Mouse (Mus musculus) gastrocnemius, postnatal 14 days (tissue): Measurements from ENCODE around the gene Scrn2. TPM values are rescaled to one million over a fixed set of nuclear protein-coding genes. Genes with fewer than 3 reads are reported as not detected.
A peak's percentile ranks its signal among the peaks of the same experiment; 100 is the strongest.

ENCODE experiments used
- DNase-seq: peaks from one replicate; pipeline ENCODE4 v3.0.0; 2021; ENCODE audit warnings: mixed read lengths
- intact Hi-C: fragments of 180-260 bp; cut with DNase I; formaldehyde crosslinking; loops from one replicate; pipeline ENCODE4 v1.15.1; 2025; ENCODE audit warnings: low total_unique reads
- total RNA-seq, 2 experiments: library from RNA; stranded (reverse); gene quantifications; 2 replicates each; pipeline ENCODE4 v1.2.3; 2021

Gene Scrn2
- total RNA-seq, 2 experiments from 2014 or later: 8.9 to 10.4 TPM

DNA sequence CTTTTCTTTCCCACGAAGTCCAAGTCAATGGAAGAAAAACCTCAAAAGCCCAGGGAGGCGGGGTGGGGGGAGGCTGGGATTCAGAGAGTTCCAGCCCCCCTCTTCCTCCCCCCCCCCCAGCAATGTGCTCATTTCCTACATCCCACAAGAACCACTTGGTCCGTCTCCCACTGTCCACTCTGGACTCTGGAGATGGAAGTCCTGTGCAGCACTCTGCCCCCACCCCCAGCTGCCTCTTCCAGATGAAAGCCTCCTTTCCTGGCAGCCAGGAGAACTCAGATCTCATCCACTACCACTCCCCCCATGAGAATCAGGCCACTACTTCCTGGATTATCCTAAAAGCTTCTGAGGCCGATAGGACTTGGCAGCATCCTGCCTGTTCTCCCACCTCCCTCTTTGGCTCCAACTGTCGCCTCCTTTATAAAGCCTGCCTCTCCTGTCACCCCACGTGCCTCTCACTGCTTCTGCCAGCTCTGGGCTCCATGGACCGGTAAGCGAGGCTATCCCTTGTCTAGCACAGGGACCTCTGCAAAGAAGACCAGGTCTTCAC, 16.5 kb upstream of the Scrn2 start, which contains the start of gene Sp6:
Sp6 (plus strand) TSS at position 274 of the 550 bp plus-strand sequence.
- intact Hi-C loops: no loop called here
- no peak for DNase-seq

DNA sequence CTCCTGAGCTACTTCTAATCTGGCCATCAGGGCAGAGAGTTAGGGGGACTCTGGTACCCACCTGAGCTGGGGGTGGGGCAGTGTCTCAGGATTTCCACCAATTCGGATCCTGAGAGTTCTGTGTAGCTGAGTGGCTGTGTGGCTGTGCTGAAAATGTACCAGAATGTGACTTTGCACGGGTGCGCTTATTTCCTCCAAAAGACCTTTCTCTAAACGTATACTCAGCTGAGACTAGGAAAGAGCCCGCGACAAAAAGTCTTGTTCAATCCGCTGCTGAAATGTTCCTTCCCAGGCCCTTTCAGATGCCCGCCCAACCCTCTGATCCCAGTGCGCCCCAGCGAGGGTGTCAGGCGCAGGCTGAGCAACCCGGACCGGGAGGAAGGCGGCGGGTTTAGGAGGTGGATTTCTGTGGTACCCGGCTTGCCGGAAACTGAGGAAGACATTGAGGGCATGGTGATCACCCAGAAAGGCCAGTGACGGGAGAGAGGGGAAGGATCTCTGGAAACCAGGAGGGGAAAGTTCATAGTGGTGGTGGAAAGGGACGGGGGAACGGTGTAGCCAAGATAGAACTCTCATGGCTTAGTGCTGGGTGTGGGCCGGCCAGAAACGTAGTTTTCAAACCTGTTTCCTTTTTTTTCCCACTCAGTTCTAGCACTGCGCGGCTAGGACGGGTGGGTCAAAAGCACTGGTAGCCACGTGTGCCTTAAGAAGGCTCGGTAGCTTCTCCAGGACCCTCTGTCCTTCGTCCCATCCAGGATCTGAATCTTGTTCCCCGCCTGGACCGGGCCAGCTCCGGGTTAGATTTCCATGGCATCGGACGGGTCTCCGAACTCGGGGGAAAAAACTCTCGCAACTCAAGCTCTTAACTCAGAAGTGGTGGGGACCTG, 11.8 kb upstream of the Scrn2 start:
- no peak for DNase-seq
- intact Hi-C loops: no loop called here

GRCm38 (mm10) chr11:97018583-97019344, 11.0 kb upstream of the Scrn2 start:
- DNase-seq: no peak
- intact Hi-C loops: no loop called here

- no peak for DNase-seq
- intact Hi-C loops: no loop called here
These were observed 10.4 kb upstream of the Scrn2 start for GRCm38 (mm10) chr11:97019345-97019708.

- intact Hi-C loops: no loop called here
- DNase-seq: no peak
These were observed 8.5 kb upstream of the Scrn2 start for GRCm38 (mm10) chr11:97021121-97021765.

DNA sequence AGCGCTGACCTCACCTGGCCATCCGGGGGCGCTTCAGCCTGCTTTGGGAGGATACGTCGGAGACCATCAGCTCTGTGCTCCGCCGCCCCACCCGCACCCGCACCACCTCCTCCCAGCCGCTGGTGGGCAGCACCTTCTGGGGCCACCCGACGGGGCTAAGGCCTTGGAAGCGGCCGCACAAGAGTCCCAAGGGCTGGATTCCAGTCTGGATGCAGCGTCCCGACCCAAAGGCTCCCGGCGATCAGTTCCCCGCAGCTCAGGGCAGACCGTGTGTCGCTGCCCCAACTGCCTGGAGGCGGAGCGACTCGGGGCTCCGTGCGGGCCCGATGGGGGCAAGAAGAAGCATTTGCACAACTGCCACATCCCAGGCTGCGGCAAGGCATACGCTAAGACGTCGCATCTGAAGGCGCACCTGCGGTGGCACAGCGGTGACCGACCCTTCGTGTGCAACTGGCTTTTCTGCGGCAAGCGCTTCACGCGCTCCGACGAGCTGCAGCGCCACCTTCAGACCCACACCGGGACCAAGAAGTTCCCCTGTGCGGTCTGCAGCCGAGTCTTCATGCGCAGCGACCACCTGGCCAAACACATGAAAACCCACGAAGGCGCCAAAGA, 7.8 kb upstream of the Scrn2 start:
- intact Hi-C loops: no loop called here
- DNase-seq: peak; percentile 83

DNA sequence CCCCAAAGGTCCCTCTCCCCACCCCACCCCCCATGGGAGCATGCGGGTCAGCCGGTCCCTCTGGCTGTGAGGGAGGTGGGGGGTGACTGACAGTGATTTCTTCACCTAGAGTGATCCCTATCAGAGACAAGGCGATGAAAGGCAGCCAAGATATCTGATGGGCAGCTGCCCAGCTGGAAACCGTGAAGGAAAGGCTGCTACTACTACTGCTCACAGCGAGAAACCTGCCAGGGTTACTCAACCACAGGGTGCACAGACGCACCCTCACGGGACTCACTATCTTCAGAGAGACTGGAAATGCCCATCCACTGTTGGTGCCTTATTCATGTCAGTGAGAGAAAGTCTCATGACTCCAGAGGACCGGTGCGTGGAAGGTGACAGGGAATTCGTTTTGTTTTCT, 4.8 kb upstream of the Scrn2 start:
- intact Hi-C loops: loop anchor here (2.0 to 5.0 kb wide), 2 partner anchors 40 to 113 kb away; no protein-coding TSS in a partner anchor
- DNase-seq: no peak

DNA sequence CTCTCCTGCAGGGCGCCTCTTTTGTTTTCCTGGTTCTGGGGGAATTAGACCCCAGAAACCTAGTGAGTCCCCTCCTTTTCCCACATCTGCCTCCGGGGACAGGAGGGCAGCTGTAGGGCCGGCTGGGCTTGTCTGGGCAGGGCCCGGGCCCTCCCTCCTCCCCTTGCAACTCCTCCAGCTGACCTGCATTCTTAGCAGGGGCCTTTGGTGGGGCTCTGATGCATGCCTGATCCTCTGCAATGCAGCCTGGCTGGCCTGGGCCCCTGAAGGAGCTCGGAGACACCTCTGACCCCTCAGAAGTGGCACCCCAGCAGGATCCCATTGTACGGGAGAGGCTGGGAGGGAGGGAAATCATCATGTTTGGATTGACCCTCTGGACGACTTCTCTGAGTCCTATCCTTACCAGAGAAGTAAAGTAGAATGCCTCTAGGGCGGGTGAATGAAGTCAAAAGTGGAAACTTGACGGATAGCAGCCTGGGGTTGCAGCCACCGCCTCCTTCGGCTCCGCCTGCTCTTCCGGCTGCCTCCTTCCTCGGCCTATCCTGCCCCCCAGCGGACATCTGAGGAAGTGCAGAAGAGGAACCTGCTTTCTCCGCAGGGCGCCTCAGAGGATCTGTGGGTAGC, 3.9 kb upstream of the Scrn2 start:
- DNase-seq: peak; percentile 86
- intact Hi-C loops: loop anchor here (2.0 to 5.0 kb wide), 2 partner anchors 41 to 114 kb away; no protein-coding TSS in a partner anchor

DNA sequence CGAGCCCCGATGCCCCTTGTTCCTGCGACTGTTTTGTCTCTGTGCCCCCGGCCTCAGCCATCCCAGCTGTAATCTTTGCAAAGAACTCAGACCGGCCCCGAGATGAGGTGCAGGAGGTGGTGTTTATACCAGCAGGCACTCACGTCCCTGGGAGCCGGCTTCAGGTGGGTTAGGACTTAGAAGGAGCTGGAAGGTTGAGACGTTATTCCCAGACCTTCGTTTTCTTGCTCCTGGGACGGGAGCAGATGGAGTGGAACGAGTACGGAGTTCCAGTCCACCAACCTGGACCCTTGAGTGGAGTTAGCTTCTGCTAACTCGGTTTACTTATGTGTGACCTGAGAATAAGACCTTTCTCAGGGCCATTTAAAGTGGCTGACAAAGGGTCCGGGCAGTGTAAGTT, 688 bp downstream of the Scrn2 start:
- intact Hi-C loops: no loop called here

GRCm38 (mm10) chr11:97031977-97032376, 2.2 kb downstream of the Scrn2 start:
- intact Hi-C loops: no loop called here
- DNase-seq: no peak

More for the DNA sequence above, 688 bp downstream of the Scrn2 start:
- no peak for DNase-seq

GRCm38 (mm10) chr11:97032499-97032898, 2.8 kb downstream of the Scrn2 start:
- DNase-seq: no peak
- intact Hi-C loops: no loop called here

DNA sequence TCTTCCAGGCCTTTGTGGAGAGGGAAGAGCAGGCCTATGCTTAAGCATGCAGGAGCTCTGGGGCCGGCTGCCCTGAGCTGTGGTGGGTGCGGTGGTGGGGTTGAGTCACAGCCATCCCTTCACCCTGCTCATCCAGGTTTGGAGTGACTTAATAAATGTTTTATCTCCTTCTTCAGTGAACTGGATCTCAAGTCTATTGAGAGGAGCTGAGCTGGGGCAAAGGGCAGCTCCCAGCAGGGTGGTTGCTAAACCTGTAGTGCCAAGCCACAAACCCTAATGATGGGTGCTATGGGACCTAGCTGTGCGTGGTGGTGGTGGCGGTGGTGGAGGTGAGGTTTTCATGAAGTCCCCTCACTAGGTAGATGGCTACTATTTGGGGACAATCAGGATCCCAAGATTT, 4.0 kb downstream of the Scrn2 start:
- no peak for DNase-seq
- intact Hi-C loops: no loop called here

DNA sequence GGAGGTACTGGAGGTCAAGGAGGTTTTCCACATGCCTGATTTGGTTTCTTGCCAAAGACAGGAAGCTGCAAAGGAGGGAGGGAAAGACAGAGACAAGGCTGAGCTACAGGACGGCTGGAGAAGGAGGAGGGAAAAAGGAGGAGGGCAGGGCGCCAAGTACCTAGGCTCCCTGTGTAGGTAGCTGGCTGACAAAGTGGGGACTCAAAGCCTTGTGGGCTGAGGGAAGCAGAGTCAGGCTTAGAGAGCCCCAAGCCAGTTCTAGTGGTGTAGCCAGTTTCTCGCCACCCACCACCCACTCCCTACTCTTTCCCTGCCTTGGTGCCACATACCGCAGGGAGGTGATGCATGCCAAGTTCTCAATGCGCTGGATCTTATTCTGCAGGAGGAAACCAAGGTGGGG, 6.4 kb downstream of the Scrn2 start:
- no peak for DNase-seq
- intact Hi-C loops: no loop called here

DNA sequence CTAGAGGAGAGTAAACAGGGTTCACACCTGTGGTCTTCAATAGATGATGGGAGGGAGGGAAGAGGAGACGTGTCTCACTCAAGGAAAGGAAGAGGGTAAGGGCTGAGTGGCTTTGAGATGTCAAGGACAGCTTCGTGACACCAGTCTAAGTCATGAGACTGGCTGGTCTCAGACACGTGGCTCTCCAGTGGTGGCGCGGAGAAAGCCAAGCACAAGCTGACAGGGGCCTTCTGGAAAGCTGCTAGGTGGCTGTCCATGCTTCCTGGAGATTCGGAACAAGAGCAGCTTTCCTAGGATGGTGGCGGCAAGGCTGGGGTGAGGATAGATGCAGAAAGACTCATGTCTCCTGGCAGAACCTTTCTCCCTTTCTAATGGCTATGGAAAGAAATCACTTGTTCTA, 9.1 kb downstream of the Scrn2 start:
- no peak for DNase-seq
- intact Hi-C loops: no loop called here

- intact Hi-C loops: no loop called here
- DNase-seq: no peak
These were observed 10.7 kb downstream of the Scrn2 start for GRCm38 (mm10) chr11:97040301-97041021.

DNA sequence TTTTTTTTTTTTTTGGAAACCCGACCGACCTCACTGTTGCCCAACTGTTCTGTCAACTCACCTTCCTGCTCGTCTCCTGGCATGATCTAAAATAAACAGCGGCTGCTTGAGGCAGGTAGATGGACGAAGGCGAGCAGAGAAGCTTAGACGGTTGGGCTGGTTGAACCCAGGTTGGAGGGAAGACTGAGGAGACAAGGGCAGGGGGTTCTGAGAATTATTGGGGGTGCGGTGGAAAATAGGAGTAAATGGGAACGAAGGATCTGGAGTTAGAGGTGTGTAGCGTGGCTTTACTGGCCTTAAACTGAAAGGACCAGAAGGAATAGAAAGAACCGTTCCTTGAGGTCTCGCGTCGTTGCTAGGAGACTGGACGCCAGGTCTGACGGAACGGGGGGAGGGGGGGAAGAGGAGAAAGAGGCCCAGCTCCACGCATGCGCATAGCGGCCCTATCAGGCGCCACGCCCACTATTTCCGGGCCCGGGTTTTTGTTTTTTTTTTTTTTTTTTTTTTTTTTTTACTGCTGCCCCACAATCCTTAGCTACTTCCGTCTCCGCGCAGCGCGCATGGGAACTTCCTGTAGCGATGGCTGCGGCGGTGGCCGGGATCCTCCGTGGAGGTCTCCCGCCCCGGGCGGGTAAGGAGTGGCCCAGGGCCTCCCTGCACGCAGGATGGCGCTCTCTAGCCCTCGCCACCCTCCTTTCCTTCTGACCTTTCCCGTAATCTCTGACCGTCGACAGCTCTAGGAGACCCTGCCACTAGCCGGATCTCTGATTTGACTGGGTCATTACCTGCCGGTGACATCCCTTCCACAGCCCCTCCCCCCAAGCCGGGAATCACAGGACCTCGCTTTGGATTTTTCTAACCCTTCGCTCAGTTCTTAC, 11.5 kb downstream of the Scrn2 start, which contains the start of the genes Lrrc46 and Mrpl10:
Lrrc46 (minus strand) TSS at position 386 of the 878 bp plus-strand sequence.
Mrpl10 (plus strand) TSS at position 539 of the 878 bp plus-strand sequence.
- DNase-seq: peak; percentile 92
- intact Hi-C loops: no loop called here

DNA sequence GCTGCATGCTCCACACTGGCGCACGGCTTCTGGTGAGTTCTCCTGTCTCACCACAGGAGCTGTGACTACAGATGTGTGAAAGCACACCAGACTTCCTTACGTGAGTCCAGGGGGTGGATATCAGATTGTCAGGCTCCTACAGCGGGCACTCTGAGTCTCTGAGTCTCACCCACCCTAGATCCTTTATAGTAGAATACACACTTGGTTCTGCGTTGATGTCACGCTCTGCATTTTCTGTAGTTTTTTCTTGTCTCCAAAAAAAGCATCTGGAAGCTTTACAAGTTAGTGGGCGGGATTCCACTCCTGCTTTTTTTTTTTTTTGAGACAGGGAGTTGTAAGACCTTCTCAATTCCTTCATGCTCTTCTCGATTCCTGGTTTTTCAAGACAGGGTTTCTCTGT, 15.2 kb downstream of the Scrn2 start:
- DNase-seq: no peak
- intact Hi-C loops: no loop called here
